Mouse (Mus musculus) lung, postnatal 14 days (tissue): Measurements from ENCODE around the gene Arl15.

ENCODE experiments used
- DNase-seq: peaks from one replicate; pipeline ENCODE4 v3.0.0; 2021

Gene Arl15

DNA sequence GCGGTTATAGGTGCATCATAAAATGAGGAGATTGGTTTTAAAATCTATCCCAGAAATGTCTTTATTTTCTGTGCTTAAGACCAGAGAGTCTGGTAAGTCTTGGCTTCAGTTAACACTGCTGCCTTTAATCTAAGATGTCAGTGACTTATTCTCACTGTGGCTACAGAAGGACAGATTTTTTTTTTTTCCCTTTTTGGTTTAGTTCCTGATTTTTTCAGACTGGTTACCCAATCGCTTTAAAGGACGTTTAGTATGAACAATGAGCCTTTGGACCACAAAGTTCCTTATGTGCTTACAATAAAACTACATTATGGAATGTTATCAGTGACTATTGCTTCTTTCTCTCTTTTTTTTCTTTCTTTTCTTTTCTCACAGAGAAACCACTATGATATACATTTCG, 81.4 kb downstream of the Arl15 start:
- DNase-seq, result no peak

DNA sequence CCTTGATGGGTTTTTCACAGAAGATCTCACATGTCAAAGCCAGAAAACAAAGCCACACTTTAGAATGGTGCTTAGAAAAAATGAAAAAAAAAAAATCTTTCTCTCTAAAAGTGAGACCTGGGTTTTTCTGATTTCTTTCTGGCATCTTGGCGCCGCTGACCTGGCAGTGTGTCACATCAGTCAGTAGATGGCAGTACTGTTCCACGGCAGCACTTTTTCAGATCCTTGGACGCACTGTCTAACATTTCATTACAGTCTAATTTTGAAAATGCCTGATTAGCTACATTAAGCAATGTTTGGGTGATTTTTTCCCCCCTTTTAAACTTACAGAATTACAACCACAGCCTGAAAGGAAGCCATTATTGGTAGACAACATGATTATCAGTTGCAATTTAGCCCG, 83.1 kb downstream of the Arl15 start:
- peak; percentile 72 for DNase-seq

DNA sequence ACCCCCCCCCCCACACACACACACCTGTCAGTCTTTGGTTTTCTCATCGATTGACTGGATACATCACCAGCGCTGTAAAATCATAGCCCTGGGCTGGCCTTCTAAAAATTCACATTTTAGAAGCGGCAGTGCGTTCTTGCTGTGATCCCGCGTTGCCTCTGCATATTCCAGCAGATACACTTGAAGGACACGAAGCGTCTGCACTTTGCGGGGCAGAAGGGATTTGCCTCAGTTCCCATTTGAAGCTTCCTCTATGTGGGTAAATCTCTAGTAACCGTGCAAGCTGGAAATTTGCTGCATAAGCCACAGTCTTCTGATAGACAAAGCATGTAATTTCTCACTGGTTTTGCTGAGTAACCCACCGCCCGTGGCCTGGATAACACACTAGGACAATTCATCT, 84.3 kb downstream of the Arl15 start:
- no peak for DNase-seq

DNA sequence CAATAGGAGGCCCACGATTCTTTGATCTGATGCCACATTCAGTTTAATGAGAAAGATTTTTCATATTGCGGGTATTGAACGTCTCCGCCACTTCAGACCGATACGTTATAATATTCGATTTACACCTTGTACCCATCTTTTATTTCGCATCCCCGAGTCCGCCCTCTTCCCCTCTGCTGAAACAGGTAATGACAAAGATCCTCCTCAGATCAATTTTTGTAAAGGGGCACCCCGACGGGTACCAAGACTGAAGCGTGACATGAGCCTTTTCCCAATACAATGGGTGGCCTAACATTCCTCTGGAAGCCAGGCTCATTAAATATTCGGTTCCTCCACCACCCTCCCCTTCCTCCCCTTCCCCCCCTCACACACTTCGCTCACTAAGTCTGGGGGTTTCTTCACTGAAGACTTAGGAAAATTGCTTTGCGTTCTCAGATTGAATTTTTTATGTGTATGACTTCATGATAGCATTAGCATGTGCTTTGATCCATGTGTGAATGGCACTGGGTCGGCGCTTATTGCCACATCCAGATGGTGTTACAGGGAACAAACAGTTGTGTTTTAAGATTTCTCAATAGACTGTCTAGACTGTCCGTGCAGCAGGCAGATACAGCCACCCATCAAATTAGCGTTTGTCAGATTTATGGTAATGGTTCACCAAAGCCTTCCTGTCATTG, 85.5 kb downstream of the Arl15 start:
- DNase-seq, result no peak

DNA sequence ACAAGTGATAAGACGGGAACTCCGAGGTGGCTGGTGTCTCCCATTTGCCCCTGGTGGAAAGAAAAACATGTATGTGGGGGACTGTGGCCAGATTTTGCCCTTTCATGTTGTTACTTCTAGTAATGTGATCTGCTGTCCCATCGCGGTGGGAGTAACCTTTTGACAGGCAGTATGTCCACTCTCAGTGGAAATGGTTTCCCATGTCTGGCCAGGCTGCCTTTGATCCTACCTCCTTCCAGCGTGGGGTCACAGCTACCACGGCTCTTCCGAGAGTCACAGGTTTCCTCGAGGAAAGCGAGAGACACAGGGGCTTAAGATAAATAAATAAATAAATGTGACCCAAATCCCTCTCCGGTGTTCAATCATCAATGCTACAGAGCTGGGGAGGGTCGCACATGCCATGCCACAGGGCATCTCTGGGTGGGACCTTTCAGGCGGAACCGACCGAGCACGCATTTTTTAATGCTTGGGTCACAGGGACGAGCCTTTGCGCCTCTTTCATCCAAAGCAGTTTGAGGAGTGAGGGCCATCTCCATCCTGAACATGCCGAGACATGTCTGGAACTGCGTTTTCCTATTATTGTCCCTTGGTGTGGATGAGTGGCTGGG, 86.4 kb downstream of the Arl15 start:
- DNase-seq, result no peak

DNA sequence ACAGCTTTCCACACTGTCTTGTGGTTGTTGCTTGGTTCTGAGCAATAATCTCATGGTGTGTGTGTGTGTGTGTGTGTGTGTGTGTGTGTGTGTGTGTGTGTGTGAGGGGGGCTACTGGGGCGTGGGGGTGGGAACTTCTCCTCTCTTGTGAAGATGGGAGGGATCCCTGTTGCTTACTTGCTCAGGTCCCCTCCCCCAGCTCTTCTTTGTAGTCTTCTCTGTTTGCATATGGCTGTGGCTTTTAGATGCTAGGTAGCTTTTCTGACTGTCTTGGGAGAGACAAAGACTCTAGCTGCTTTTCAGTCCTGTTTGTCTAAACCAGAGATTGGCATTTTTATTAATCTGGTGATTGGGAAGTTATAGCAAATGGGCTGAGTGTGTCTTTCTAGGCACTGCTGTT, 88.7 kb downstream of the Arl15 start:
- no peak for DNase-seq

DNA sequence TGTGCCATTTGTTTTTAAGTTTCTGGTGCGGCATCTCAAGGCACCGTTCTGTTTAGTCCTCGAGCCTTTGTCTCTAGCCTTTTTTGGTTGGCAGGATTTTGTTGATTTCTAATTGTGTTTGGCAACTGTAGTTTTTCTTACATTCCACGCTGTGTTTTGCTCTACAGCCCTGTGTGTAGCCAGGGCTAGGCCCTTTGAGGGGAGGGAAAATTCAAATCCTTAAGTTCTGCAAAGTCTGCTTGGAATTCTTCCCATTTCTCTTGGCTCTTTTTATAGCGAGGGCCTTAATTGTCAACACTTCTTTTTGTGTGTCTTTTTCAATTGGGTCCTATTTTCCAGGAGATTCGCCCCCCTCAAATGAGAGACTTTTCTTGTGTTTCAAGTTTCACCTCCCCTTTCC, 92.8 kb downstream of the Arl15 start:
- DNase-seq, result no peak

DNA sequence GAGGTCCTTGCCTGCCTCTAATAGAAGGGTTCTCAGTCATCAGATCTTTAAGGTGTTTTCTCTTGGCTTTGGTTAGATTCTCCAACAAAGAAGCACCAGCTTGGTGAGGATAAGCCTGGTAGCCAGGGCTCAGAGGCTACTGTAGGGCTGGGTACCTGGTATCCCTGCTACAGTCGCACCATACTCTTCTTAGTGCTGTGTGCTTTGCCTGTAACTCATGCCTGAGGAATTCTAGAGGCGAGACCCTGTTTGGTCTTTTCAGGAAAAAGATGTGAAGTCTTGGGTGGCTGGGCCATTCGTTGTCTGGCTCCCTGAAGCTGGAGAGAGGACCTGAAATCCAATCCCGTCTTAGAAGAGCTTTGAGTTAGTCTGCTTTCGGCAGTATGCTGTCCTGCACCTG, 93.8 kb downstream of the Arl15 start:
- no peak for DNase-seq

DNA sequence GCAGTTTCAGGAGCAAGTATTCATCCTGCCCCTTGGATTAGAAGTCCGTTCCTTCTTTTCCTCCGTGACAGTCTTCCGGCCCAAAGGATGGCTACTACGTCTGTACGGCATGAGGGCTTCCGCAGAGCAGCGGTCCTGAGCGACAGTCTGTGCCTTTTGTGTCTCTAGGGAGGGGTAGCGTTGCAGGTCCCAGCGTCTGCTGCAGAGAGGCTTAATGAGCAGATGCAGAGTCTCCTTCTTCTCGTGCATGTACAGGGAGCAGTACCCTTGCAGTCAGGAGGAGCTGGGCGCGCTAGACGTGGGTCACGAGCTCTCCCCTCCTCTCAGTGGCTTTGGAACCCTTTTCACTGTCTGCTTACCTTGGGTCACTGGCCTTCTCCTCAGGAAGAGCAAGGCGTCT, 94.4 kb downstream of the Arl15 start:
- DNase-seq, result no peak

DNA sequence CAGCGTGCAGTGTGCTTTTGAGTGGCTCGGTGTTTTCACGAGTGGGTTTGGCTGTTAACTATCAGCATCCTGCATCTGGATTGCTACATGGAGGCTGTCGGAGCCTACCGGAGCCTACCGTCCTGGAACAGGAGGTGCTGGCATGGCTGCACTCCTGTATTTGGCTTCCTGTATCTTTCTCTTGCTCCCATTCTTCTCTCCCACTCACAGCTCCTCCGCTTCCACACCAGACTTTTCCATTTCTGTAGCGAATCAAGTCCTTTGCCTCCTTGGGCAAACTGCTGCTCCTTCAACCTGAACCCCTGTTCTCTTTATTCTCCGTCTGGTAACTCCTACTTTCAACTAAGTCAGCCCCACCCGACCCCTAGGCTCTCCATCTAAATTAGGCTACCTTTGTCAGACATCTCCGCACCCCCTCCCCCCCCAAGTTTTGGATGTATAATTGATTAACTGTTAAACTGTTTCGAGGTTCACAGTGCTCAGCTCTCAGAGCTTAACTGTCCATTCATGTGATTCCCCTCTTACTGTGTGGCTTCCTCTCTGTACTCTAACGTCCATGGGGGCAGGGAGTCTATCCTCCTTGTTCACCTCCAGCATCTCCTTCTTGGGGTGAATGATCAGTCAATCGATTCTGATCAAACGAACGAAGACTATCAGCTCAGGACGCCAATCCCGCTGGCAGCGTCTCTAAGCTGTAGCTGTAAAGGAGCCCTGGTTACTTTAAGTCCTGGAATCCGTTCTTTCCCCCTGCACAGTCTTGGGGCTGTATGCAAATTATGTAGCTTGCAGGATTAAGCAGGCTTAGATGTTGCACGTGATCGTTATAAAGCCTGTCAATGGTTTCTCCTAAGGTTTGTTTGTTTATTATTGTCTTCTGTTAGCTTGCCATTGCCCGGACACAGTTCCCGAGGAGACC, 95.1 kb downstream of the Arl15 start:
- DNase-seq, result no peak

DNA sequence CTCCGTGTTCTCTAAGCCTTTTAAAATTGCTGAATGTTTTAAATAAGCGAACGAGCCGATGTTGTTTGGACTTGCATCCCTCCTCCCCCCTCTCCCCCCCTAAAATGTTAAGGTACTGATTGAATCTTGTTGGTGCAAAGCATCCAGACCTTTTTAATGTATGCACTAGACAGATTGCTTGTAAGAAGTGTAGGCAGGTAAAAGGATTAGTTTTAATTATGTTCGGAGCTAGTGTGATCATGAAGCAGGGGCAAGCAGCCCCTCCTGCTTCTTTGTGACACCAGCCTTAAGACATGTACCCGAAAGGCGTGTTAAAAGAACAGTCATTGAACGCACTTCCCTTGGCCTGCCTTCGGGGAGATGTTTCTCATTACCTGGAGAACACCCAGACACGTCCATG, 102.4 kb downstream of the Arl15 start:
- no peak for DNase-seq

DNA sequence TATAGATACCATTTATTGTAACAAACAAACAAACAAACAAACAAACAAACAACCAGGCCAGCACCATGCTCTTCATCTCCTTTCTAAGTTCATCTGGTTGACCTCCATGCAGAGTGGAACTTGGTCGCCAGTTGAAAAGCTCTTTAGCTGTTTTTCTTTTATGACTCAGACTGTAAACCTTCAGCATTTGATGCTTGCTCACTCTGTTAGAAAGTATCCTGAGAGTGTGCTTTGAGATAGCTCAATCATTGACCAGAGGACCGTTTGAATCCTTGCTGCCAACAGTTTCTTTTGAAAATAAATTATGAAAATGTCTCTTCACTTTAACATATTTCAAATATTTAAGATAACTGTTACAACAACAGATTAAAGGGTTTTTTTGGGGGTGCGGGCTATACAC, 103.2 kb downstream of the Arl15 start:
- DNase-seq, result no peak

DNA sequence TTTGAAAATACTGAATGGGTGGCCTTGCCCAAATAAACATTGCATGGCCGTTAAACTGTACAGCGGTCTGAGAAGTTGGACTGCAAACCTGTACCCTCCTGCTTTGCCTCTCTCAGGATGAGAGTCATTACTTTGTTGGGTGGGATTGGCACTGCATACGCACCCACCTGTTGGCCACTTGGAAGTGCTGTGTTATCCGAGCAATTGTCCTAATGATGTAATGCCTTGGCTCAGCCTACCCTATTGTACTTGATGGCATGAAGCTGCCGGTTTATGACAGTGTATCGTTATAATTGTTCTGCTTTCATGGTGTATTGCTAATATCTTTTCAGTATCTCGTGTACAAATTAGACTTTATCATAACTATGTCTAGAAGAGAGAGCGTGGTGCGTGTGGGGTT, 103.6 kb downstream of the Arl15 start:
- DNase-seq, result no peak

DNA sequence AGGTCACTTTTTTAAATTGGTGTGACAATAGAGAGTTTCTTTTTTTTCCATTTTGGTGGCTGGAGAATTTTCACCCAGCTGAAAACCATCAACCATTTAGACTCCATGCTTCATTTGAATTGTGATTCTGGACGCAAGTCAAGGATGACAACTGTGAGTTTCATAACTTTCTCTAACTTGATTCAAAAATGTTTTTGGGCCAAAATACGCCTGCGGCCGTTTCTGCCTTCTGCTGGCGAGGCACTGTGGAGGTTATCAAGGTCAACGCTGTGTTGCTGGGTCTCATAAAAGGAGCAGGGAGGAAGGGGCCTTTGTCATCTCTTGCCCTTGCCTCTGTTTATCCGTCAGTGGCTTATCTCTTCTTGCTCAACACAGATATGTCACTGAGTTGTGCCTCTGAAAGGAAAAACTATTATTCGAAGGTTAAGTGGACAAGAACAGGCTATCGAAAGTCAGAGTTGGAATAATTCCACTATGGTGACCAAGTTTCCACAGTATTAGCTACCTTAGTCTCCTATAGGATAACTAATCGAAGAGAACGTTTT, 106.8 kb downstream of the Arl15 start:
- DNase-seq, result peak; percentile 19

DNA sequence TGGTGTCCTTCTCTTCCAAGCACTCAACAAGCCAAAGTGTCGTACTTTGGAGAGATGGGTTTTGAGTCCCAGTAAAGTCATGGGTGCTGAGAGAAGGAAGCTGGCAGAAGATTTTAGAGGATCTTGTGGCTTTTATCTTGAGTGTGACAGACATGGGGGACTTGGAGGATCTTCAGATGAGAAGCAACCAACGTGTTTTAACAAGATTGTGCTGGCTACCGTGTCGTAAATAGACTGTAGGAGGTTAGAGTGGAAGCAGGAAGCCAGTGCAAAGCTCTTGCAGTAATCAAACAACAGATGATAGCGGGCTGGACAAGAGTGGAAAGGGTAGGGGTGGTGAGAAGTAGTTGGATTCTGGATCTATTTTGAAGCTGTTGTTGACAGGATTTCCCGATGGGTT, 109.0 kb downstream of the Arl15 start:
- no peak for DNase-seq

DNA sequence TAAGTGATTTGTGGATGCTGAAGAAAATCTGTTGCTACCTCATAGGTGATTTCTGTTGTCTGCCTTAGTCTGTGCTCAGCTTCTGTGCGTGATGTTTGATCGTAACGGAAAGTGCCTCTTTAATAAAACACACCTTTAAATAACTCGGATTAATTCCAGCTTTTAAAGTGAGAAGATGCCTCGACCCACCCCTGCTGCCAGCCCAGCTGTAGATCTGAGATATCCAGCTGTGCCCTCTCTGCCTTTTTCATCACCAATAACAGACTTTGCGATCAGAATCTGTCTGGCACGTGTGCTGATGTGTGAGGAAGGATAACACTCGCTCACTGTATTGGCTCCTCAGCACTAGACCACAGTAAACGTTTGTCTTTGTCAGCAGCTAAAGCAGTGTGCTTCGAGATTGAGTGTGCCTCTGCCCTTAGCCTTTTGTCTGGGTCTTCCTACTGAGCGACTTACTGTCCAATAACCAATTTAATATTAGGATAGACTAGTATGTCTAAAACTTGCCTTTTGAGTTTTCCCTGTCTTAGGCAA, 117.7 kb downstream of the Arl15 start:
- DNase-seq, result no peak

DNA sequence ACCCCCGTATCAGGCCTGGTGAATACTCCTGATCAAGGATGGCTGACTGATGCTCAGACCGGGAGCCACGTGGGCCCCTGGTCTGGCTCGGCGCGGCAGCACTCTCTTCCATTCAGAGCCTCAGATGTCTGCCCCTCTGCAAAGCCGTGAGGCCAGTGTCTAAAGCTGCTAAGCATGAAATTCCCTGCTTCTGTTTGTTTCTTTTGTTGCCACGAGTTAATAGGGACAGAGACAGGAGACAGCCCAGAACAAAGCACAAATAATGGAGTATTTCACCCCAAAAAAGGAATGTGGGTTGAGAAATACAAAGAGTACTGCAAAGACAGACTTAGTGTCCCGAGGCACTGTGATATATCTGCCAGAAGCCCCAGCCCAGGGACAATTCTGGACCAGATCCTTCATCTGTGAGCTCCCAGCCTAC, 120.3 kb downstream of the Arl15 start:
- DNase-seq, result no peak

DNA sequence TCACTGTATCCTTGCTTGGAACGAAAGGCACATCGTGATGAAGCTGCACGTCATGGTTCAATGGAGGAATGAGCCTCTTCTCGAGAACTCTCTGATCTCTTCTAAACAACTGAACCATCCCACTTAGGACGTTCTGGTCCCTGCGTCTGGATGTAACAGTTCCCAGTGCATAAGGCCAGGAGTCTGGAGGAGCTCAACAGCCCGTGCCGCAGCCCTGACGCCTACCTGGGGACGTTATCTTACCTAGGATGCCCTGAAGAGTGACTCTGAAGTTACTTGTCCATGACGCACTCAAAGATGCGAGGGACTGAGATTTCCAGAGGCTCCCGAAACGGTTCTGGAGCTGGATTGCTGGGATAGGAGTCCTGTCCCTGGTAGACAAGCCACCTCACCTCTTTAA, 121.4 kb downstream of the Arl15 start:
- DNase-seq, result no peak

DNA sequence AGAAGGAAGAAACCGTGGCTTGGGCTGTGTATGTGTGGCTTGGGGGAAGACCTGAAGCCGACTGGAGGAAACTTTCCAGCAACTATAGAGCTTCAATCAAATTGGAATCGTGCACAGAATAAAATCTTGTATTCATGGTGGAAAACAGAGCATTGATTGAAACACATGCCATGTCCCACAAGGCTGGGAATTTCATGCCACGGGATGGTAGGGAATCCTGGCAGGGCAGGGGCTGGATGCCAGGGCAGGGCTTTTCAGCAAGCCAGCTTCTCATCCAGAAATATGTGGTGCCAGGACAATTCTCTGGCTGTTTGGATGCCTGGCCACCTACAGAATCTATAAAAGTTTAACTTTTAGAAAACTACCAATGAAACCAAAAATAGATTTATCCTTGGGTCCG, 122.5 kb downstream of the Arl15 start:
- DNase-seq, result no peak

DNA sequence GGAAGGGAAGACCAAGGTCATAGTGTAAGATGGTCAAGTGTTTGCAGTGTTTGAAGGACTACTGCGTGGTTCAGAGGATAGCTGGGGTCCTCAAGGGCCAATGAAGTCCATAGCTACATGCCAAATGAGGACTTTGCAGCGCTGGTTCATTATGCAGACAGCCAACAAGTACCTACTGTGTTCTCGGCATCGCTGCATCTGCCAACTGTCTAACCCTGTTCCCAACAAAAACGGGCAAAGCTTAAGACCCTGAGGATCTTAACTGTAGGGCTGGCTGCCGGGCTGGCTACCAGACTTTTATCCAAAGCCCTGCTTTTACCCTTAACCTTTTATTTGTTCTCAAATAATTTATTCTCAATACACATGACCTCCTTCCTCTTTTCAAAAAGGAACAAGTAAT, 123.1 kb downstream of the Arl15 start:
- DNase-seq, result no peak

DNA sequence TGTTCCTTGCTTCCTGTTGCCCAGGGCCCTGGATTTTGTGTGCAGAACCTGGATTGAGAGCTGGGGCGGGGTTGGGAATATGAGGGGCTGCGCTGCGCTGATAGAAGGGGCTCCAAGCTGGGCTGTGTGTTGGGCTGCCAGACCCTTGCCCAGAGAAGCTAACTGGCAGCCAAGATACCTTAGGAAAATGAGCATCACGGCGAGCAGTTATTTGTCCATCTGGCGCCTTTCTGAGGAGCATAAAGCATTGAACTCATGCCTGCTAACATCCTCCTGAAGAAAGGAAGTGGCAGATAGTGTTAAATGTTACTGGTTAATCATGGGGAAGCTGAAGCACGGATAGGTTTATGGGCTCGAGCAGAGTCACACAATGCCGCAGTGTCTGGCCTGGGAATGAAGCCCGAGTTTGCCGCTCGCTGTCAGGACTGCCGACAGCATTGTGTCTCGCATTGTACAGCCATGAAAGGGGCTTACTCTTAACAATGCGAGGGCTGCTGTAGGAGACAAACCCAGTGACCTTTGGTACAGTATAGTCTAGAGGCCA, 123.6 kb downstream of the Arl15 start:
- DNase-seq, result no peak

DNA sequence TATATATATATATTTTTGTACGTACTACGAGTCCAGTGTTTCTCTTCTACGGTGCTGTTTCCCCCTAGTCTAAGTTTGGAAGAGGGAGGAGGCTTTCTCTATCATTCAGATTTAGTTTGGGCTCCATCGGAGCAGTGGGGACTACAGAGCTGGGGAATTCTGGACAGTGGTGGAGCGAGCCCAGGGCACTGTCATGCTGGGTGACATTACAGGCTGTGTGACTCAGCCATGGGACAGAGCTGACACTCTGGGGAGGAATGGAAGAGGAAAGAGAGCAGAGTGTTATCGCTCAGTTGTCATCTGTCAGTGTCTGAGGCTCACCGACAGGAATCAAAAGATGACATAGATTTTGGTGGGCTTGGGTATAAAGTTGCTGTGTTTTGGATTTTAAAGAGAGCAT, 124.4 kb downstream of the Arl15 start:
- DNase-seq, result no peak

DNA sequence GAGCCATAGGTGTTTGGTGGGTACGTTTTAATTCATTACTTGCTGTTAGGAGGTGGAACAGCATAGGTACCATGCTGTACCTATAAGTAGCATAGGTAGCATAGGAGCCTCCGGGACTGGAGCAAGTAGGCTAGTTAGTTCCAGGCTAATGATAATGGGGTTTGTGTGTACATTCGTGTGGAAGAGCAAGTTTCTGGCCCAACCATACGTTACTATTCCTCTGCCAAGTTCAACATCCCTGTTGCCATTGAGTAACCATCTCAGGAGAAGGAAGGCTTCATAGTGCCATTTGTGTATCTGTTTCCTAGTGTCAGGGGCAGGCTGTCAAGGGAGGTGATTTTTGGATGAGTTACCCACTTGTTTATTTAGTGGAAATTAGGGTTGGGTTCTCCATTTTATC, 141.4 kb downstream of the Arl15 start:
- no peak for DNase-seq
